Mouse (Mus musculus): ENCODE data around the gene Vav3.
A peak's percentile ranks its signal among the peaks of the same experiment; 100 is the strongest.

Gene Vav3

DNA sequence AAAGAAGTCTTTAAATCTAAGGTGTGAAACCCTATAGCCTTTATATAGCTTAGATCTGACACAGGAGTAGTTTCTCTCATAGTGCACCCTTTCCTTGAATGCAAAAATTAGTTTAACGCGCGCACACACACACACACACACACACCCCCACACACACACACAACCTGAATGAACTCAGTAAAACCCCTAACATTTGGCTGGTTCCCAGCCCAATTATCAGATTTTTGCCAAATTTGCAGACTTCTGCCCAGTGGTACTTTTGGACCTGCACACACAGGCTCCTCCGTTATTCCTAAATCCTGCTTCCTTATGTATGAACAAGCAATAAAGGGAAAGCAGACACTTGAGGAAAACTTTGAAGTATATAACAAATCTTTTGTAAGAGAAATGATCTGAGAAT, 313.9 kb downstream of the Vav3 start:
- no peak for DNase-seq (ENCODE audit: extremely low read depth, low read depth, low spot score)

GRCm38 (mm10) chr3:109671716-109672115, 331.3 kb downstream of the Vav3 start:
- DNase-seq (ENCODE audit: extremely low read depth, low read depth, low spot score), result no peak

DNA sequence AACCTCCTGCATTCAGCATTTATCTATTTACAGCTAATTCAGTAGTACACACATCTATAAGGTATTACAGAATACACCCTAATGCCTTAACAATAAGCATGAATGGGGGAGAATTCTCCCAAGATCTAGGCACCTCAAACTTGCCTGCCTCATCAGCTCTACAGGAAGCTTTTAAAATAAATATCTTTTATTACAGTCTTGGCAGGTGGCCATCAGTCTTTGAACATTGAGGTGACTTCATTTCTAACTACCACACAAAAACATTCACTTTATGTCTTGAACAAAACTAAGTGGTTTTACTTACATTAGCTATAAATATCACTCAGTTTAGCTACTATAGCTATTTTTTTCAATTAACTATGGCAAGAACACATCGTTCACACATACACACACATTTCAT, 332.5 kb downstream of the Vav3 start:
- no peak for DNase-seq (ENCODE audit: extremely low read depth, low read depth, low spot score)

DNA sequence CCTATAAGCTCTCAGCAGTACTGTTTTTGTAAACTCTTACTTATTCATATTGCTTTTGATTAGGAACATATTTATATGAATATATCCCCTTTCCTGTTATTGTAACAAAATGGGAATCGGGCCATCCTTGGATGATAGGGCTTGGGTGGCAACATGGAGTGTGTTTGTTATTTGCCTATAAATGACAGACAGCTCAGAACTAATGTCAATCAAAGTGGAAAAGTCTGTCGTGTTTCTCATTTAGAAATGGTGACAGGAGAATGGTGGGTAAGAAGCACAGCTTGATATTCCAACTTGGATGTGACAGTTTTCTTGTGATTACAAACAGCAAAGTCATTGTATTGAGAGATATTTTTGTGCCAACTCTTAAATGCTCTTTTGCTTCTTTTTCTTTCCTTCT, 339.8 kb downstream of the Vav3 start:
- no peak for DNase-seq (ENCODE audit: extremely low read depth, low read depth, low spot score)

GRCm38 (mm10) chr3:109681863-109682262, 341.4 kb downstream of the Vav3 start:
- no peak for DNase-seq (ENCODE audit: extremely low read depth, low read depth, low spot score)

GRCm38 (mm10) chr3:109683608-109684295, 343.3 kb downstream of the Vav3 start:
- peak; percentile 97 for DNase-seq (ENCODE audit: extremely low read depth, low read depth, low spot score)

DNA sequence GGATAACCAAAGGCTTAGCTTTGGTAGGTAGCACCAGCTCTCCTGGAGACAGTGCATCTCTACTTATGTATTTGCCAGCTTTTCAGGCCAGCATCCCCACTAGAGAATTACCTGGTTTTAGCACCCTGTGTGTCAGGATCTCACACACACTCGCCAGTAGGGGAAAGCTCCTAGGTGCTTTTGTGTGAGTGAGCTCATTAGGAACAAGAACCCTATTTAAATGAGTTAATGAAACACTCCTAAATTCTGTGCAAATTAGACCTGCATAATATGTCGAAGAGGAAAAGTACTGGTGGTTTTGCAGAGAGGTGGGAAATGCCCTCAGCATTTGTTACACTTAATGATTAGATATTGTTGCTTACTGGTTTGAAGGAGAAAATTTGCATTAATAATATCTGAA, 350.1 kb downstream of the Vav3 start:
- no peak for DNase-seq (ENCODE audit: extremely low read depth, low read depth, low spot score)

- DNase-seq (ENCODE audit: extremely low read depth, low read depth, low spot score), result no peak
These were observed 352.2 kb downstream of the Vav3 start for GRCm38 (mm10) chr3:109692613-109693012.

GRCm38 (mm10) chr3:109701301-109701700, 360.8 kb downstream of the Vav3 start:
- no peak for DNase-seq (ENCODE audit: extremely low read depth, low read depth, low spot score)

DNA sequence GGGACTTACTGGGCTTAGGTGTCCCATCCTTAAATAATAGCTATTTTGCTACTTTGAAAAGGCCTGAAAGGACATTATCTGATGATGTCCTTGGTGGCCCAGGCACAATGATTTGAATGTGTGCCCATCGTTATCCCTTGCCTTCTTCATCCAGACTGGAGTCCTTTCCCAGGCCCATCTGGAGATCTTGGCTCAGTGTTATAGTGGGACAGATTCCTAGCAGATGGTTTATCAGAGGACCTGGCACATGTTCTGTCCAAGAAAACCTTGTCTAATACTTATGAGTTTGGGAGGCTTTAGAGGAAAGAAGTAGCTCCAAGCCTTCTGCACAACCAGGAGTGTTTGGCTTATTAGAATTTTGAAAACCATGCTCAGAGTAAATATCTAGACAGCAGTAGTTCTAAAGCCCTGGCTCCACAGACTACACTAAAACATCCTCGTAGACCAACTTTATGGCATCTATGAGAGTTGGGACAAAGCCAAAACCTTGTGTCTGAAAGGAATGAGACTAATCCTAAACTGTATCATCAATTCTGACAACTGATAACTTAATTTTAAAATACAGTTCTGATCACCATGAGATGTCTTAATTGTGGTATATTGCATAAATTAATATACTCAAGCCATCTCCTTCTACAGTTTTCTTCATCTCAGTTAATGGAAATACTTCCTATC, 367.5 kb downstream of the Vav3 start:
- no peak for DNase-seq (ENCODE audit: extremely low read depth, low read depth, low spot score)

DNA sequence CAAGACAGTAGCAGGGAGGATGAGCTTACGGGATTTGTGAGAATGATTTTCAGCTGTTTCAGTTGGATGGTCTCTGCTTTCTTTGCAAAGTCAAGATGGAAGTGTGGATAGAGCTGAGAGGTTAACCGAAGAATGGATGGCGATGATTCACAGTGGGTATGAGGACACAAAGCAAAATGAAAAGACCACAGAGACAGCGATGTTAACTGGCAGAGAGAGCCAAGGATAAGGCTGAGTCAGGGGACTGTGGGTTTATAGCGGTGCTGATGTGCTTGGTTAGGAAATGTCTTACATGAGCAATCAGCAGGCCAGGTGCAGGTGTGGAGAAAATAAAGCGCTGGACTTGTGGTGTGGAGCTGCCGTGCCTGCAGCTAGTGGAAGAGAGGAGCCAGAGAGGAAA, 371.3 kb downstream of the Vav3 start:
- no peak for DNase-seq (ENCODE audit: extremely low read depth, low read depth, low spot score)

DNA sequence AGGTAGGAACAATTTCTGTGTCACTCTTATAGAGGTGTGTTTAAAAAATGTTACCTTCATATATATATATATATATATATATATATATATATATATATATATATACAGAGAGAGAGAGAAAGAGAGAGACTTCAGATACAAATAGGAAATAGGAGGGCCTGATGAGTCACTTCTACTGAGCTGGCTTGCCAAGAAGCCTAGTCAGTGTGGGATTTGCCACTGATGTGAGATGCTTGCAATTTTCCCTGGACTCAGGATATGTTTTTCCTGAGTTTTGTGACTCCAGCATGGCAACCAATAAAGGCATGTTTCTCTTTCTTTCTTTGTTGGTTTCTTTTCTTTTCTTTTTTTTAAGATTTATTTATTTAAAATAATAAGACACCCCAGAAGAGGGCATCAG, 374.0 kb downstream of the Vav3 start:
- no peak for DNase-seq (ENCODE audit: extremely low read depth, low read depth, low spot score)

- DNase-seq (ENCODE audit: extremely low read depth, low read depth, low spot score), result no peak
These were observed 381.3 kb downstream of the Vav3 start for GRCm38 (mm10) chr3:109721753-109722152.

- no peak for DNase-seq (ENCODE audit: extremely low read depth, low read depth, low spot score)
These were observed 386.3 kb downstream of the Vav3 start for GRCm38 (mm10) chr3:109726776-109727175.

GRCm38 (mm10) chr3:109731592-109732230, 391.3 kb downstream of the Vav3 start:
- DNase-seq (ENCODE audit: extremely low read depth, low read depth, low spot score), result no peak

- no peak for DNase-seq (ENCODE audit: extremely low read depth, low read depth, low spot score)
These were observed 392.1 kb downstream of the Vav3 start for GRCm38 (mm10) chr3:109732327-109733182.

All from fat pad, adult 2 months (tissue).